Mouse (Mus musculus) MEL (cell line): ENCODE results near the gene Jrkl. TPM values are rescaled to one million over a fixed set of nuclear protein-coding genes. Genes with fewer than 3 reads are reported as not detected.

Experiments used
- DNase-seq: peaks from one replicate; pipeline ENCODE4 v3.0.0; 2011; ENCODE audit warnings: low read depth, low spot score
- H3K27ac ChIP-seq: 2 replicates; pipeline ENCODE4 v1.5.1; 2012; ENCODE audit warnings: low read depth, mild to moderate bottlenecking, control low read depth, low read length, moderate library complexity; ENCODE audit not compliant: control insufficient read depth
- H3K27me3 ChIP-seq, 2 experiments: fragments of 150-350 bp in 1 of 2; sonication (generic) in 1 of 2; 2 replicates each; pipeline ENCODE4 v1.6.1; 2012; ENCODE audit warnings: low read length in 2 of 2, mild to moderate bottlenecking in 2 of 2, improper control_type of control experiment in 1 of 2, moderate library complexity in 1 of 2; ENCODE audit not compliant: insufficient read depth in 2 of 2, control insufficient read depth in 1 of 2
- H3K36me3 ChIP-seq, 2 experiments: 2 replicates each; pipeline ENCODE4 v1.6.1; 2012 to 2014; ENCODE audit warnings: low read length in 2 of 2, improper control_type of control experiment in 1 of 2, inconsistent platforms in 1 of 2, mild to moderate bottlenecking in 1 of 2; ENCODE audit not compliant: insufficient read depth in 2 of 2, control insufficient read depth in 1 of 2
- H3K4me1 ChIP-seq, 2 experiments: fragments of 150-350 bp in 1 of 2; sonication (generic) in 1 of 2; 2 replicates each; pipeline ENCODE4 v1.6.1; 2012; ENCODE audit warnings: low read length in 2 of 2, improper control_type of control experiment in 1 of 2, mild to moderate bottlenecking in 1 of 2; ENCODE audit not compliant: insufficient read depth in 2 of 2, control insufficient read depth in 1 of 2
- H3K4me3 ChIP-seq, 2 experiments: fragments of 150-350 bp in 1 of 2; sonication (generic) in 1 of 2; 2 replicates each; pipeline ENCODE4 v1.5.1; 2012; ENCODE audit warnings: low read depth in 2 of 2, low read length in 2 of 2, mild to moderate bottlenecking in 2 of 2, moderate library complexity in 2 of 2, control low read depth in 1 of 2, improper control_type of control experiment in 1 of 2; ENCODE audit not compliant: control insufficient read depth in 1 of 2, insufficient read depth in 1 of 2
- H3K79me2 ChIP-seq: 2 replicates; pipeline ENCODE4 v1.6.1; 2012; ENCODE audit warnings: mild to moderate bottlenecking, low read length, moderate library complexity; ENCODE audit not compliant: control insufficient read depth, poor library complexity, insufficient read depth
- H3K9ac ChIP-seq: 2 replicates; pipeline ENCODE4 v1.6.1; 2012; ENCODE audit warnings: low read depth, mild to moderate bottlenecking, control low read depth, low read length, moderate library complexity; ENCODE audit not compliant: control insufficient read depth, poor library complexity, severe bottlenecking
- H3K9me3 ChIP-seq: fragments of 150-350 bp; sonication (generic); replicated peaks from 2 replicates; pipeline ENCODE4 v1.6.1; 2012; ENCODE audit warnings: mild to moderate bottlenecking, low read length, improper control_type of control experiment, moderate library complexity; ENCODE audit not compliant: insufficient read depth
- BHLHE40 ChIP-seq: IDR thresholded peaks from 2 replicates; pipeline ENCODE4 v1.6.1; 2012; ENCODE audit warnings: low read depth, mild to moderate bottlenecking, inconsistent platforms, low read length, improper control_type of control experiment, borderline replicate concordance
- EP300 ChIP-seq, 2 experiments: IDR thresholded peaks; 2 replicates each; pipeline ENCODE4 v1.6.1; 2011; ENCODE audit warnings: improper control_type of control experiment in 2 of 2, low read length in 2 of 2, low read depth in 1 of 2, mild to moderate bottlenecking in 1 of 2
- ETS1 ChIP-seq: IDR thresholded peaks from 2 replicates; pipeline ENCODE4 v1.6.1; 2012; ENCODE audit warnings: low read depth, mild to moderate bottlenecking, inconsistent platforms, low read length, improper control_type of control experiment, moderate library complexity
- GABPA ChIP-seq: IDR thresholded peaks from 2 replicates; pipeline ENCODE4 v1.6.1; 2012; ENCODE audit warnings: low read depth, mild to moderate bottlenecking, inconsistent platforms, low read length, improper control_type of control experiment, moderate library complexity
- GATA1 ChIP-seq: IDR thresholded peaks from 2 replicates; pipeline ENCODE4 v1.6.1; 2011; ENCODE audit warnings: low read depth, low read length, improper control_type of control experiment
- MAX ChIP-seq: IDR thresholded peaks from 2 replicates; pipeline ENCODE4 v1.6.1; 2011; ENCODE audit warnings: low read length, improper control_type of control experiment
- MAZ ChIP-seq: IDR thresholded peaks from 2 replicates; pipeline ENCODE4 v1.6.1; 2012; ENCODE audit warnings: low read depth, mild to moderate bottlenecking, inconsistent platforms, low read length, improper control_type of control experiment
- MXI1 ChIP-seq: IDR thresholded peaks from 2 replicates; pipeline ENCODE4 v1.6.1; 2011; ENCODE audit warnings: mild to moderate bottlenecking, low read depth, low read length, improper control_type of control experiment
- MYB ChIP-seq: IDR thresholded peaks from 2 replicates; pipeline ENCODE4 v1.6.1; 2011; ENCODE audit warnings: mild to moderate bottlenecking, low read depth, low read length, improper control_type of control experiment
- NELFE ChIP-seq: IDR thresholded peaks from 2 replicates; pipeline ENCODE4 v1.6.1; 2011; ENCODE audit warnings: low read depth, low read length, improper control_type of control experiment
- POLR2AphosphoS2 ChIP-seq: IDR thresholded peaks from 2 replicates; pipeline ENCODE4 v1.6.1; 2011; ENCODE audit warnings: low read length, improper control_type of control experiment
- POLR2AphosphoS5 ChIP-seq: IDR thresholded peaks from 2 replicates; pipeline ENCODE4 v1.6.1; 2012; ENCODE audit warnings: low read depth, borderline replicate concordance, mild to moderate bottlenecking, inconsistent platforms, low read length, moderate library complexity, mixed read lengths
- RCOR1 ChIP-seq: IDR thresholded peaks from 2 replicates; pipeline ENCODE4 v1.6.1; 2012; ENCODE audit warnings: low read depth, mild to moderate bottlenecking, inconsistent platforms, low read length, improper control_type of control experiment
- SIN3A ChIP-seq: IDR thresholded peaks from 2 replicates; pipeline ENCODE4 v1.6.1; 2012; ENCODE audit warnings: low read length, improper control_type of control experiment, inconsistent platforms
- TAL1 ChIP-seq: IDR thresholded peaks from 2 replicates; pipeline ENCODE4 v1.6.1; 2012; ENCODE audit warnings: mild to moderate bottlenecking, inconsistent platforms, low read length, moderate library complexity, mixed read lengths
- TCF12 ChIP-seq: IDR thresholded peaks from 2 replicates; pipeline ENCODE4 v1.6.1; 2014; ENCODE audit warnings: low read depth, mild to moderate bottlenecking, inconsistent platforms, low read length, improper control_type of control experiment, moderate library complexity
- ZKSCAN1 ChIP-seq: IDR thresholded peaks from 2 replicates; pipeline ENCODE4 v1.6.1; 2012; ENCODE audit warnings: low read depth, mild to moderate bottlenecking, inconsistent platforms, low read length, improper control_type of control experiment, moderate library complexity
- polyA plus RNA-seq, 2 experiments: library from polyadenylated mRNA; stranded (reverse) in 1 of 2; unstranded in 1 of 2; fragments of >175 nt in 1 of 2; fragments of >200 nt in 1 of 2; gene quantifications; 2 replicates each; pipeline versions ENCODE4 v1.2.1 to v1.2.4; 2012; ENCODE audit warnings: low replicate concordance in 2 of 2, low read depth in 1 of 2; ENCODE audit not compliant: insufficient read length in 2 of 2, insufficient read depth in 1 of 2, missing spikeins in 1 of 2
- total RNA-seq: library from RNA; depleted of rRNA; stranded (reverse); fragments of 300-350 nt; gene quantifications from 2 replicates; pipeline ENCODE4 v1.2.3, GENCODE M21; 2012

Jrkl gene
- total and polyA plus RNA-seq, 3 experiments: 1.7 to 3.1 TPM; not detected in 1

DNA sequence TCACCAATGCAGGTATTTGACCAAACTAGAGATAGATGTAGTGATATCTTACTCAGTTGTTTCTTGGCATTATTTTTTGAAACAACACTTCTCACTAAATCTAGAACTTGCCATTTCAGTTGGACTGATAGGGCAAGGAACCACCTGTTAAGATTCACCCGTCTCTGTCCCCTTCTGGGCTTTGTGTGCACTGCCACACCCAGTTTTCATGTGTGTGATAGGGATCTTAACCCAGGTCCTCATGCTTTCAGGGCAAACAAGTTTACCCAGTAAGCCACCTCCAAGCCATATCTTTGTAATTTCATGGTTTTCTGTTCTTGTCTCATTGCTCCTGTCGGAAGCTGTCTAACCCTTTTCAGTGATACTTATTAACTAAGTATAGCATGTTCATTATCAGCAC lies 5.6 kb upstream of the Jrkl start:
- H3K9me3 ChIP-seq: no peaks in the 10 kb centered on the region
- peaks cover 1% of the 10 kb centered on the region; the same call in 1 of the 2 replicates for H3K79me2 ChIP-seq
- H3K27ac ChIP-seq: no peak overlapping the region
- H3K4me1 ChIP-seq: peaks cover 13 to 24% of the 10 kb centered on the region in 2 experiments
- no peak overlapping the region for H3K4me3 ChIP-seq
- H3K9ac ChIP-seq: no peak overlapping the region
- H3K36me3 ChIP-seq: peaks cover 2 to 25% of the 10 kb centered on the region in 2 experiments; a peak in 3 of 4 replicates
- H3K27me3 ChIP-seq: no peaks in the 10 kb centered on the region
- peak; percentile 14; the same call in 1 of the 2 replicates for TF ChIP-seq MYB
- TF ChIP-seq MAZ: no peak
- peak; percentile 35 for TF ChIP-seq SIN3A
- peak; percentile 44; the same call in 1 of the 2 replicates for TF ChIP-seq ETS1
- TF ChIP-seq ZKSCAN1: no peak
- TF ChIP-seq GABPA: no peak
- TF ChIP-seq POLR2AphosphoS2: no peak
- TF ChIP-seq POLR2AphosphoS5: no peak
- TF ChIP-seq RCOR1: peak; percentile 73
- TF ChIP-seq TCF12: peak; percentile 53; the same call in 1 of the 2 replicates
- peak in 1 of 2 experiments; percentile 59; a peak in 2 of 4 replicates for TF ChIP-seq EP300 (IDR thresholded peaks at IDR 0.05; ENCODE audit: low read depth in 1 of 2, low read length in 2 of 2)
- TF ChIP-seq GATA1: peak; percentile 55
- peak; percentile 62 for DNase-seq

- peaks cover 0 to 37% of the 10 kb centered on the region in 2 experiments; a peak in 2 of 4 replicates for H3K36me3 ChIP-seq
- TF ChIP-seq RCOR1 (peak; percentile 91), NELFE (no peak), POLR2AphosphoS2 (no peak), GATA1 (peak; percentile 85), MAX (0 out of 2 replicates have a peak, but pooled peaks have one; percentile 24), BHLHE40 (no peak), ETS1 (peak; percentile 31; the same call in 1 of the 2 replicates), TCF12 (peak; percentile 79; the same call in 1 of the 2 replicates), MXI1 (no peak; the same call in 1 of the 2 replicates), SIN3A (peak; percentile 24; the same call in 1 of the 2 replicates), EP300 (IDR thresholded peaks at IDR 0.05; ENCODE audit: low read depth in 1 of 2, low read length in 2 of 2) (peak; percentile 79 to 89), TAL1 (peak; percentile 30; the same call in 1 of the 2 replicates)
- TF ChIP-seq, all 39 proteins: peak for 8
- no peak overlapping the region for H3K9ac ChIP-seq
- no peak overlapping the region for H3K27ac ChIP-seq
- peaks cover 21 to 24% of the 10 kb centered on the region in 2 experiments for H3K4me1 ChIP-seq
- no peaks in the 10 kb centered on the region for H3K9me3 ChIP-seq
- no peak overlapping the region for H3K4me3 ChIP-seq
- DNase-seq: peak; percentile 53
- H3K79me2 ChIP-seq: peaks cover 1% of the 10 kb centered on the region
- H3K27me3 ChIP-seq: no peaks in the 10 kb centered on the region
Measured at GRCm38 (mm10) chr9:13248104-13248503, 2.5 kb upstream of the Jrkl start.
